Mouse (Mus musculus) erythroid progenitor cell, adult 5-6 weeks (primary cell): ENCODE measurements around the gene Fam117a. TPM values are rescaled to one million over a fixed set of nuclear protein-coding genes. Genes with fewer than 3 reads are reported as not detected.

Source experiments
- ATAC-seq: replicated peaks from 2 replicates; pipeline ENCODE4 v1.8.0; 2016; ENCODE audit warnings: moderate number of reproducible peaks, mild to moderate bottlenecking, moderate TSS enrichment, inconsistent platforms; ENCODE audit not compliant: poor library complexity, low FRiP score, severe bottlenecking
- total RNA-seq, 2 experiments: library from RNA; stranded (forward) in 1 of 2; stranded (reverse) in 1 of 2; fragments of 150-400 nt in 1 of 2; fragments of 186-747, 209-891 nt in 1 of 2; gene quantifications; 2 replicates each; pipeline versions ENCODE4 v1.2.3 to v1.2.4; 2015 to 2017; ENCODE audit warnings: low replicate concordance in 2 of 2

The Fam117a gene
- total RNA-seq (2015; ENCODE audit: low replicate concordance) (340 and 347 TPM in 2 replicates), total RNA-seq (2017; ENCODE audit: low replicate concordance) (282 and 287 TPM in 2 replicates)

GRCm38 (mm10) chr11:95336568-95337128, at the start of gene Fam117a:
Fam117a (plus strand) TSS chr11:95337018.
- peak; percentile 60 for ATAC-seq

- ATAC-seq: 0 out of 2 replicates have a peak, but pooled peaks have one; percentile 42
Observed at GRCm38 (mm10) chr11:95291998-95292397, 44.8 kb upstream of the Fam117a start.

GRCm38 (mm10) chr11:95293017-95293624, 43.7 kb upstream of the Fam117a start:
- no peak for ATAC-seq

GRCm38 (mm10) chr11:95295736-95296135, 41.1 kb upstream of the Fam117a start:
- ATAC-seq: no peak

- peak; percentile 84 for ATAC-seq
Observed at GRCm38 (mm10) chr11:95298146-95298545, 38.7 kb upstream of the Fam117a start.

GRCm38 (mm10) chr11:95299886-95300285, 36.9 kb upstream of the Fam117a start:
- ATAC-seq: no peak

GRCm38 (mm10) chr11:95301772-95302171, 35.0 kb upstream of the Fam117a start:
- ATAC-seq: no peak

GRCm38 (mm10) chr11:95305600-95305999, 31.2 kb upstream of the Fam117a start:
- ATAC-seq: no peak

- no peak for ATAC-seq
Observed at GRCm38 (mm10) chr11:95307526-95307925, 29.3 kb upstream of the Fam117a start.

GRCm38 (mm10) chr11:95309510-95310006, 27.3 kb upstream of the Fam117a start:
- ATAC-seq: peak; percentile 92

GRCm38 (mm10) chr11:95310007-95310647, 26.7 kb upstream of the Fam117a start, which contains the start of gene Kat7:
Kat7 (minus strand) TSS chr11:95310246.
- peak; percentile 84 for ATAC-seq

GRCm38 (mm10) chr11:95310648-95311424, 26.0 kb upstream of the Fam117a start:
- peak; percentile 8; the same call in 1 of the 2 replicates for ATAC-seq

GRCm38 (mm10) chr11:95311425-95311807, 25.4 kb upstream of the Fam117a start:
- no peak for ATAC-seq

GRCm38 (mm10) chr11:95315215-95315955, 21.4 kb upstream of the Fam117a start:
- ATAC-seq: no peak

GRCm38 (mm10) chr11:95318116-95318515, 18.7 kb upstream of the Fam117a start:
- peak; percentile 83 for ATAC-seq

- ATAC-seq: peak; percentile 71
Observed at GRCm38 (mm10) chr11:95319506-95319905, 17.3 kb upstream of the Fam117a start.

GRCm38 (mm10) chr11:95320010-95320409, 16.8 kb upstream of the Fam117a start:
- ATAC-seq: peak; percentile 93

- ATAC-seq: no peak
Observed at GRCm38 (mm10) chr11:95324181-95324580, 12.6 kb upstream of the Fam117a start.

GRCm38 (mm10) chr11:95325832-95326231, 11.0 kb upstream of the Fam117a start:
- ATAC-seq: no peak
